Mouse (Mus musculus) common myeloid progenitor, adult 5-6 weeks (primary cell): ENCODE results near the gene Mvp. TPM values are rescaled to one million over a fixed set of nuclear protein-coding genes. Genes with fewer than 3 reads are reported as not detected.

Source experiments
- ATAC-seq: replicated peaks from 2 replicates; pipeline ENCODE4 v1.8.0; 2016; ENCODE audit warnings: low read depth, mild to moderate bottlenecking, moderate TSS enrichment, inconsistent platforms; ENCODE audit not compliant: poor library complexity, severe bottlenecking
- total RNA-seq: library from RNA; stranded (forward); fragments of 200-1000, 187-1606 nt; gene quantifications from 2 replicates; pipeline ENCODE4 v1.2.3, GENCODE M21; 2017

Mvp gene
- total RNA-seq, 1 experiment from 2014 or later: 19.3 TPM

GRCm38 (mm10) chr7:126959780-126960179, 54.6 kb downstream of the Mvp start:
- ATAC-seq: peak; percentile 36; the same call in 1 of the 2 replicates

GRCm38 (mm10) chr7:126955125-126955524, 59.3 kb downstream of the Mvp start:
- ATAC-seq: no peak

- ATAC-seq: no peak
Measured at GRCm38 (mm10) chr7:126952646-126953045, 61.8 kb downstream of the Mvp start.

GRCm38 (mm10) chr7:126951741-126952140, 62.7 kb downstream of the Mvp start:
- ATAC-seq: no peak

GRCm38 (mm10) chr7:126950647-126951615, 63.5 kb downstream of the Mvp start:
- no peak for ATAC-seq

- ATAC-seq: peak; percentile 87
Measured at GRCm38 (mm10) chr7:126949793-126950646, 64.4 kb downstream of the Mvp start, which contains the start of gene Sez6l2. Sez6l2 (plus strand) TSS chr7:126950563.

- no peak for ATAC-seq
Measured at GRCm38 (mm10) chr7:126949403-126949792, 65.0 kb downstream of the Mvp start, which contains the start of gene Asphd1. Asphd1 (minus strand) TSS chr7:126949582.

- ATAC-seq: no peak
Measured at GRCm38 (mm10) chr7:126948626-126949025, 65.8 kb downstream of the Mvp start.

- ATAC-seq: peak; percentile 46; the same call in 1 of the 2 replicates
Measured at GRCm38 (mm10) chr7:126946530-126946929, 67.9 kb downstream of the Mvp start.

- no peak for ATAC-seq
Measured at GRCm38 (mm10) chr7:126941801-126942200, 72.6 kb downstream of the Mvp start.

GRCm38 (mm10) chr7:126941171-126941570, 73.2 kb downstream of the Mvp start:
- ATAC-seq: no peak

Other genes starting within 250 kb of the Mvp start
- gene Gdpd3, start 248.3 kb downstream of the Mvp start, total RNA-seq: 2.3 and 5.1 TPM in 2 replicates
- gene Ypel3, start 237.7 kb downstream of the Mvp start, total RNA-seq: 38.9 and 42.7 TPM in 2 replicates
- gene Tbx6, start 233.1 kb downstream of the Mvp start, total RNA-seq: not detected in 2 replicates
- 120 and 125 TPM in 2 replicates for gene Ppp4c, start 222.1 kb downstream of the Mvp start, total RNA-seq
- not detected in 2 replicates for gene Fam57b, start 217.0 kb downstream of the Mvp start, total RNA-seq
- gene 4930451I11Rik, start 183.0 kb downstream of the Mvp start, total RNA-seq: not detected in 2 replicates
- gene Doc2a, start 167.2 kb downstream of the Mvp start, total RNA-seq: not detected in 2 replicates
- 283 and 331 TPM in 2 replicates for gene Hirip3, start 152.6 kb downstream of the Mvp start, total RNA-seq
- gene Ino80e, start 152.2 kb downstream of the Mvp start, total RNA-seq: 33.4 and 43.2 TPM in 2 replicates
- 32.2 and 42.2 TPM in 2 replicates for gene Taok2, start 129.9 kb downstream of the Mvp start, total RNA-seq
- gene Tmem219, start 91.7 kb downstream of the Mvp start, total RNA-seq: 21.1 and 31.9 TPM in 2 replicates
- 9.6 and 13.2 TPM in 2 replicates for gene Kctd13, start 85.7 kb downstream of the Mvp start, total RNA-seq
- not detected in 2 replicates for gene Asphd1, start 65.0 kb downstream of the Mvp start, total RNA-seq
- 0.14 and 1.9 TPM in 2 replicates for gene Sez6l2, start 64.1 kb downstream of the Mvp start, total RNA-seq
- gene Cdipt, start 38.7 kb downstream of the Mvp start, total RNA-seq: 33.7 and 60.5 TPM in 2 replicates
- gene Cdiptos, start 38.5 kb downstream of the Mvp start, total RNA-seq: 1.0 and 2.3 TPM in 2 replicates
- not detected in 2 replicates for gene Pagr1b, start 1.9 kb upstream of the Mvp start, total RNA-seq
- 36.7 TPM in 1 of 2 replicates, not detected in the other for gene Pagr1a, start 2.7 kb upstream of the Mvp start, total RNA-seq
- 30.9 and 33.1 TPM in 2 replicates for gene Gm42742, start 6.5 kb upstream of the Mvp start, total RNA-seq
- 1.3 TPM in 1 of 2 replicates, not detected in the other for gene Prrt2, start 6.6 kb upstream of the Mvp start, total RNA-seq
- gene Maz, start 12.4 kb upstream of the Mvp start, total RNA-seq: 59.0 and 67.8 TPM in 2 replicates
- gene Kif22, start 27.9 kb upstream of the Mvp start, total RNA-seq: 81.6 and 90.9 TPM in 2 replicates
- gene Zg16, start 72.7 kb upstream of the Mvp start, total RNA-seq: 22.6 and 31.2 TPM in 2 replicates
- 17.2 and 24.1 TPM in 2 replicates for gene AI467606, start 76.7 kb upstream of the Mvp start, total RNA-seq
- 0.10 and 1.8 TPM in 2 replicates for gene Qprt, start 107.6 kb upstream of the Mvp start, total RNA-seq
- gene Spn, start 123.2 kb upstream of the Mvp start, total RNA-seq: 278 and 335 TPM in 2 replicates
- 54.9 and 73.1 TPM in 2 replicates for gene Cd2bp2, start 181.4 kb upstream of the Mvp start, total RNA-seq
- 24.7 and 29.1 TPM in 2 replicates for gene Tbc1d10b, start 193.8 kb upstream of the Mvp start, total RNA-seq
- 10.6 and 35.3 TPM in 2 replicates for gene Mylpf, start 194.3 kb upstream of the Mvp start, total RNA-seq
- gene Zfp553, start 218.4 kb upstream of the Mvp start, total RNA-seq: 20.8 and 29.9 TPM in 2 replicates
- 62.7 and 63.2 TPM in 2 replicates for gene Sept1, start 218.5 kb upstream of the Mvp start, total RNA-seq
- 6.3 and 8.9 TPM in 2 replicates for gene Zfp771, start 229.7 kb upstream of the Mvp start, total RNA-seq
- 85.1 and 88.3 TPM in 2 replicates for gene Dctpp1, start 246.1 kb upstream of the Mvp start, total RNA-seq